Mouse (Mus musculus): ENCODE measurements around the gene Lonrf2. TPM values are rescaled to one million over a fixed set of nuclear protein-coding genes. Genes with fewer than 3 reads are reported as not detected.

Gene Lonrf2
- polyA plus RNA-seq (2015; fragmentation: Nextera tagmentation; extraction: Ambion mirVana) = 0.09 and 0.10 TPM in 2 replicates

DNA sequence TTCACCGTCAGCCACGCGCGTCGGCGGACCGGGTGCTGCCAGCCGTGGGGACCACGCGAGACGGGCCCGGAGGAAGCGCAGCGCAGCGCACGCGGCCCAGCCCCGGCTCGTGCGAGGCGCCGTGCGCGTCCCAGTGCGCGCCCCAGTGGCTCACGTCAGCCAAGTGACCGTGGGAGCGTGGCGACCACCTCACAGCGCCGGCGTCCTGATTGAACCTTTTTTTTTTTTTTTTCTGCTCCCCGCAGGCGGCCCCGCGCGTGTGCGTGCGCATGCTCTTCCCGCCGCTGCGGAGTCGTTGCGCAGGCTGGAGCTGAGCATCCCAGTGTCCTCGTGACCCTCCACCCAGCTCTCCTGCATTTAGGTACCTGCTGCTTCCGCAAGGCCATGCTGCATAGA, at the start of gene Lonrf2:
Lonrf2 (minus strand) TSS at position 235 of the 396 bp plus-strand sequence.
- DNase-seq (ENCODE audit: low spot score) = no peak

DNA sequence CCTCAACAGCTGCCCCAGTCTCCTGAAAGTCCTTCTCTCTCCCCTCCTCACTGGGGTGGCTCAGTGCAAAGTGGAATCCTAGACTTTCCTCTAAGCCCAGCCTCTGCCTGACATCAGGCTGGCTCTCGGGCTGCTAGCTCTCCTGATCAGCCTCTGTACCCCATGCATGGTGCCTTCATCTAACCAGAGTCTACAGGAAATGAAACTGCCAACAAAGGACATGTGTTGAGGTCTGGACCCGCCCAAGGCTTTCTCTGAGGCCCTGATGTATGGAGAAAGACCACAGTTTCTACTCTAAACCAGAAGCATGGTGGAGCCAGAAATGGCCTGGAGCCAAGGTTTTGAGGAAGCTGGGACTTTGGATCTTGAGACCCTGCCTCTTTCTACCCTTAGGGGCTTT, 49.4 kb upstream of the Lonrf2 start:
- DNase-seq (ENCODE audit: low spot score) = peak; percentile 71

- DNase-seq (ENCODE audit: low spot score) = peak; percentile 87
These were observed 47.3 kb upstream of the Lonrf2 start for GRCm38 (mm10) chr1:38883766-38884165.

DNA sequence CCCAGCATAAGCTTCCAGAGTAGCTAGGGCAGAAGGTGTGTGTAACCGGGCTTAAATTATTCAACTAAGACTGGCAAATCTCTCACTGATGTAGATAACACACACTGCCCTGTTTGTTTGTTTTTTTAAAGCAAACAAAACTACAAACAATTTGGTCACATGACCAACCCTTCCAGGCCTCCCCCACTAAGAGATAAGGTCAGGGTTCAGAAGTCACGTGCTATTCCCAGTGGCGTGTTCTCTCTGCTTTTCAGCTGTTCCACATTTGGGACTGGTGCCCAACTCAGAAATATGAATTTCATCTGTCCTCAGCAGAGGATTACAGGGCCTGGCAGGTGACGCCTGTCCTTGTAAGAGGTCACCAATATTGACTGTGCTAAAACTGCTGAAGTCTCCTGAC, 46.2 kb upstream of the Lonrf2 start:
- no peak for DNase-seq (ENCODE audit: low spot score)

DNA sequence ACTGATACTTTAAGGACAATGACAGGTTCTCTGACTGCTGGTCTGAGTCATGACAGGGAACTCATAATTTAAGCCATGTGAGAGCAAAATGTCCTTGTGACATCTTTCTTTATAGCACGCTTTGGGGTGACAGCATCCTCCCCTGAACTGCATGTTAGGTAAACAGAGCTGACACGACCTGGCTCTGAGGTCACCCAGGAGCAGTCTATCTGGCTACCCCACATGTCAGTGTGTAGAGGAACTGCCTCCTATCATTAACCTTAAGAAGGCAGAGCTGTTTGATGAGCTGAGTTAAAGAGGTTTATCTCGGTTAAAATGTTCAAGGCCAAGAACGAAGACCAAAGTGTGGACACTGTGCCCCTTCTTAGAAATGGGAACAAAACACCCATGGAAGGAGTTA, 44.9 kb upstream of the Lonrf2 start:
- DNase-seq (ENCODE audit: low spot score) = no peak

- DNase-seq (ENCODE audit: low spot score) = peak; percentile 58
These were observed 40.3 kb upstream of the Lonrf2 start for GRCm38 (mm10) chr1:38876671-38877382.

GRCm38 (mm10) chr1:38873911-38874310, 37.4 kb upstream of the Lonrf2 start:
- no peak for DNase-seq (ENCODE audit: low spot score)

GRCm38 (mm10) chr1:38871834-38872233, 35.3 kb upstream of the Lonrf2 start:
- DNase-seq (ENCODE audit: low spot score) = no peak

DNA sequence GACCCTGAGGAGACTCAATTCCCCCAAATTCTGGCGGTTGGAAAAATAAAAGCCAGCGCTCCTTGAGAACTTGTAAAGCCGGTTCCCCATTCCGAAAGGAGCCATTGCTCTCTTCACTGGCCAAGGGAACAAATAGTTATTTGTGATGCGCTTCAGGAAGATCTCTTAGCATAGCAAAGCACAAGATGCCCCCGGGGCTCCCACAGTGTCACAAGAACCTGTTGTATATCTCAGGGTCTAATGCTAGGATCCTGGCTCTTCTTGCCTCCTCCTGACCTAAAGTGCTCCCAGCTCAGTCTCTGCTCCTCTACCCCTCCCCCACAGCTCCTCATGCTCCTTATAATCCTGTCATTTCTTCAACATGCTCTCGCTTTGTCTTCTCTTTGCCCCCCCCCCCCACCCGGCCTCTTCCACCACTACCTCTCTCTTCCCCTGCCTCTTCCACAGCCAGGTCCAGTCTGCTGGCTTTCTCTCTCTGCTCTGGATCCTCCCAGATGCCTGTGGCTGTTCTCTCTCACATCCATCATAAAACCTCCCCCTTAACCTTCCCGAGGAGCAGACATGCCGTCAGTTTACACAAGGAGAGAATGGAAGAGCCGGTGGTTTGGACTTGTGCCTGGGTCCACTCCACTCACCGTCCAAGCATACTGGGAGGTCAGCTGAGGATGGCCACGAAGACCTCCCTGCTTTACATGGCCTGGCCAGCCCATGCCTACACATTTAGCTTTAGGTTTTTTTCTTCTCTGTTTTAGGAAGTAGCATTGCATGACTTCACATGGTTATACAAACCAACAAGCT, 33.1 kb upstream of the Lonrf2 start:
- no peak for DNase-seq (ENCODE audit: low spot score)

DNA sequence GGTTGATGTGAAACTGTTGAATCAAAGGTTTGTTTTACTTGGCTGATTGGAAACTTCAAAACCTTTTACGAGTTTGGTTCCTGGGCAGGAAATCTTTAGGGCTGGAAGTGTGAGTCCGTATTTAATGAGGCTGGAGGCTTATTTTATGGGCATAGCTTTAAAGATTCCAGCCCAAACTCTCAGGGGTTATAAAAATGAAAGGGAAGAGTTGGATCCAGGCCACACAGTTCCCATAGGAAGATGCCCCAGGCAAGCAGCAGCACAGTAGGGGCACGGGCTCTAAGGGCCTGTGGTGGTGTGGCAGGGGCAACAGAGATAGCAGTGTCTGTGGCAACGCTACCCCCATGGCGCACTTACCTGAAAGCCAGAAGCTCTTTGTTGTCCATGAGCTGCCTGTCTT, 29.7 kb upstream of the Lonrf2 start:
- no peak for DNase-seq (ENCODE audit: low spot score)

- DNase-seq (ENCODE audit: low spot score) = no peak
These were observed 27.8 kb upstream of the Lonrf2 start for GRCm38 (mm10) chr1:38864341-38864740.

DNA sequence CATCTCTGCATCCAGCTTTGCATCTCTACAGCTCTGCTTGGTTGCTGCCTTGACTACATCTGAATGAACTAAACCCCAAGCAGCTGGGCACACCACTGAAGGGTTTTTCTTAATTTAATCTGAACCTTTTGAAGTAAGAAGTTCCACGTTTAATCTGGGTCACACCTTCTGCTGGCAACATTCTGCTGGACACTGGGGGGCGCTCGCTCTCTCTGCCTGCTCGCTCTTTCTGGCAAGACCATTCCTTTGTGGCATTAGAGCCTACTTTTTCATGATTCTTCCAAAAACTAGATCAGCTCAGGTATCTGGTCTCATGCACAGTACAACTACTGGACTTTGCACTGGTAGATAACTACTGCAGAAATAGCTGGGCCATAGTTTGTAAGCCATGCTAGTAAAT, 25.7 kb upstream of the Lonrf2 start:
- peak; percentile 54 for DNase-seq (ENCODE audit: low spot score)

- no peak for DNase-seq (ENCODE audit: low spot score)
These were observed 24.5 kb upstream of the Lonrf2 start for GRCm38 (mm10) chr1:38860867-38861524.

DNA sequence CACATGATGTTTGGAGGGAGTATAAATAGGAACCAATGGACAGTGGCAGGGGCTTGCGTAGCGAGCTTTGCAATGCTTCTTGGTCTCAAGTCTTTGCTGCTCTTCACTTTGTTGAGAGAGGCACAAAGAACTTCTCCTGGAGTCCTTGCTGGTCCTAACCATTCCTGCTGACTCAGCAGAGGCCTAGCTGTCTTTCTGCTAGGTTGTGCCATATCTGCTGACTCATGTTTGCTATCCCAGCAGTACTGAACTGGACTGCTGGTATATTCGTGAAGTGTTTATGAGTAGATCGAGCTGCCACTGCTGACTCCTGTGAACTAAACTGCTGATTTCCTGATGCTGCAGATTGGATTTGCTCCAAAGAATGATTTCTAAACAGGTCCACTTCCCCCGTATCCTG, 23.7 kb upstream of the Lonrf2 start:
- no peak for DNase-seq (ENCODE audit: low spot score)

- peak; percentile 60 for DNase-seq (ENCODE audit: low spot score)
These were observed 19.7 kb upstream of the Lonrf2 start for GRCm38 (mm10) chr1:38856196-38856595.

DNA sequence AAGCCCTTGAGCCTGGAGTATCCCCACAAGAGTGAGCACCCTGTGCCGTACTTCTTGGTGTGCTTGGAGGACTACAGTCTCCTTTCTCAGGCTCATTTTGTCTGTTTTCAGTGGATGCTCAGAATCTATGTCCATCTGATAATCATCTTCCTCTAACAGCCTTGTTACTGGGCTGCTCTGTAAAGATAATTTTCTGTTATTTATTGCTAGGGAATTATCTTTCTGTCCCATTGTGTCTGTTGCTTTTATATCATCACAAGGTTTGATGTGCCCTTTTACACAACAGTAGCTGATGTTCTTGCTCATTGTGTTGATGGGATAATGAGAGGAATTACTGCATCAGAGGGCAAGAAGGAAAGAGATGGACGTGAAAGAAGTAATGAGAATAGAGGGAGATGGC, 15.7 kb upstream of the Lonrf2 start:
- no peak for DNase-seq (ENCODE audit: low spot score)

GRCm38 (mm10) chr1:38850650-38851049, 14.1 kb upstream of the Lonrf2 start:
- DNase-seq (ENCODE audit: low spot score) = no peak

DNA sequence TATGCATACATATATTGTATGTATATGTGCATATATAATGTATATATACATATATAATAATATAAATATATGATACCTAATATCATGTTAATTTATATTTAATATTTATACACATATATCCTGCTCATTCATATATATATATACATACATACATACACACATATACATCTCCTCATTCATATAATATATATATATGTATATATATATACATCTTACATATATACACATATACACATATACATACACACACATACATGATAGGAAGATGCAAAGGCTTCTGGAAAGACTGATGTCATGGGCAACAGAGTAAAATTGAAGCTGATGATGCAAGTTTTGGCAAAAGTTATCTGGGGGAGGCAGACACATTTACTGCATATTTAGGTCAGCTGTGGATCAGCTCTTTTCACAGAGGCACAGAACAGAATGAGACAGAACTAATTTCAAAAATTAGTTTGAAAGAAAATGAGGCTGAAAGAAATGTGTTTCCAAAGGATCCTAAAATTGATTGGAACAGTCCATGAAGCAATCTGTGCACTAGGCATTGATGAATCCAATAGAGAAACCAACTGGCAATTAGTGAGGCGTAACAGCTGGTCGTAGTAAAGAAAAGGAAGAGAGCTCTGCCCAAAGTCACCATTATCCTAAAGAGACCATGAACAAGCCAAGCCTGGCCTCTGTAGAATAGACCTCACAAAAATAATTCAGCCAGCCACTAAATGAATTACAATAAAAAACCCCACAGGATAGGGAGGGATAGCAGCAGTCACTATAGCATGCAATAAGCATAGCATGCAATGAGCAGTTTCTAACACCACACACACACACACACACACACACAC, 12.2 kb upstream of the Lonrf2 start:
- DNase-seq (ENCODE audit: low spot score) = no peak

DNA sequence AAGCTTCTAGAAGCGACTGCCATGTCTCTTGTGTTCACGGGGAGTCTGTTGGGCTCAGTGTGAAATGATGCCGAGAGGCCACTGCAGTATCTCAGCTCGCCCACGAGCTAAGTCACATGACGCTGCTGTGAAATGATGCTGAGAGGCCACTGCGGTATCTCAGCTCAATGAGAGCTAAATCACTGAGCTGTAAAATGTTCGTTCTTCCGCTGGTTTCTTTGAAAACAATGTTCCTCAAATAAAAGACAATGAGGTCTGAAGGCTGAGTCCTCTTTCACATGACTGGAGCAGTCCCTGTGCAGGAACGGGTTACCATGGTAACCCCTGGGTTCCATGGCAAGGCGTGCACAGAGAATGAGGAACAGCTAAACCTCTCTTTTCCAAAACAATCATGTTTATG, 11.5 kb upstream of the Lonrf2 start:
- DNase-seq (ENCODE audit: low spot score) = no peak

- no peak for DNase-seq (ENCODE audit: low spot score)
These were observed 6.8 kb upstream of the Lonrf2 start for GRCm38 (mm10) chr1:38843275-38843674.

GRCm38 (mm10) chr1:38842861-38843260, 6.3 kb upstream of the Lonrf2 start:
- DNase-seq (ENCODE audit: low spot score) = no peak
